Mouse (Mus musculus) bone marrow, adult 2 months (tissue): ENCODE results near the gene Ciart.

Source experiments
- CTCF ChIP-seq: fragments of 200-500 bp; IDR thresholded peaks from 2 replicates; pipeline ENCODE4 v1.5.1; 2011; ENCODE audit warnings: low read length, control low read depth; ENCODE audit not compliant: control insufficient read depth, insufficient read depth
- POLR2A ChIP-seq: fragments of 200-500 bp; IDR thresholded peaks from 2 replicates; pipeline ENCODE4 v1.6.1; 2011; ENCODE audit warnings: low read depth, mild to moderate bottlenecking, control low read depth, low read length, borderline replicate concordance; ENCODE audit not compliant: control insufficient read depth

DNA sequence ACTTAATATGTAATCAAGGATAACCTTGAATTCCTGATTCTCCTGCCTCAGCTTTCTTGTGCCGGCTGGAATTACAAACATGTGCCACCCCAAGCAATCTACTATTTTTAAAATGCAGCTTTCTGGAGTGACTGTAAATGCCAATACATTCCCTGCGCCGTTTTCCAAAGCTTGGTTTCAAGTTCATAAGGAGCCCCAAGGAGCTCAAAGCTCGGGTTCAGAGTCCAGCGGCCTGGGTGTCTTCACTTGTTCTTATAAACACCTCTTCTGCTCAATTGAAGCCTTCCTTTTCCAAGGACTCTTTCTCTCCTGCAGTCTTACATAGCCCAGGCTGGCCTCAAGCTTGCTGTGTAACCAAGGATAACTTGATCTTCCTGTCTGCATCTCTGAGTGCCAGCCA is 16.0 kb downstream of the Ciart start:
- no peak for TF ChIP-seq CTCF
- no peak for TF ChIP-seq POLR2A
